Mouse (Mus musculus) c-Kit-negative CD71-positive TER-119-positive erythroid progenitor cells, embryonic 14.5 days (primary cell): ENCODE measurements around the gene Efs.

ENCODE experiments used
- DNase-seq: peaks from one replicate; pipeline ENCODE4 v3.0.0-alpha.2; 2013; ENCODE audit warnings: low read depth, low spot score

Efs gene

DNA sequence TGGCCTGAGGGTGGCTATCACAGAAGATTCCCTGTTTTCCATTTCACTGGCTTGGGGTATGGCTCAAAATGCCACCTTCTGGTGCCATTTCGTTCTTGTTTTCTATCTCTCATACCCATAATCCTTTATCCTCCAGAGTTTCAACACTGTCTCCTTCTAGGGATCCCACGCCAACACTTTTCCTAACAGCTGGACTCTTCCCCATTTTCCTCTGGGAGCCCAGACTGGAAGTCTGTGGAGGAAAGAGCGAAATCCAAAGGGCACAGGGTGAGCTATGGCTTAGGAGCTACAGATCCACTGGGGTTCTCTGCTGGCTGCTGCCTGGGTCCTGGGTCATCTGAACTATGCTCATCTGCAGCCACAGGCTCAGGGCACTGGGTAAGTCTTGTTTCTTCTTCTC, 51.8 kb downstream of the Efs start:
- no peak for DNase-seq

GRCm38 (mm10) chr14:54870861-54871260, 55.1 kb downstream of the Efs start, which contains the start of gene Homez:
Homez (minus strand) TSS chr14:54870961.
- DNase-seq: no peak

DNA sequence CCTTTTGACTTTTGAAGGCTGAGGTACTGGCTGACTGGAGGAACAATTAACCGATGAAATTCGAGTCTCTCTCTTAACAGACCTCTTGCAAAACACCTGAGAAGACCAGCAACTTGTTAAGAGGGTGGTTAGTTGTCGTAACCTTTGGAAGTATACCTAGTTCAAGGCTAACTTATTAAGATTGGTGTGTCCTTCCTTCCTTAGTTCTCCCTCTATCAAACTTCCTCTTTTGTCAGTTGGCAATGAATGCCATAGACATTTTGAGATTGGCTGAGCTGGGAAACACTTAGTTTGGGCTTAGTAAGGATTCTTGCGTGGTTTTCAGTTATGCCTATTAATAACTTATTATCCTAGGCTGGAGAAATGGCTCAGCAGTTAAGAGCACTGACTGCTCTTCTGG, 57.9 kb downstream of the Efs start:
- no peak for DNase-seq

DNA sequence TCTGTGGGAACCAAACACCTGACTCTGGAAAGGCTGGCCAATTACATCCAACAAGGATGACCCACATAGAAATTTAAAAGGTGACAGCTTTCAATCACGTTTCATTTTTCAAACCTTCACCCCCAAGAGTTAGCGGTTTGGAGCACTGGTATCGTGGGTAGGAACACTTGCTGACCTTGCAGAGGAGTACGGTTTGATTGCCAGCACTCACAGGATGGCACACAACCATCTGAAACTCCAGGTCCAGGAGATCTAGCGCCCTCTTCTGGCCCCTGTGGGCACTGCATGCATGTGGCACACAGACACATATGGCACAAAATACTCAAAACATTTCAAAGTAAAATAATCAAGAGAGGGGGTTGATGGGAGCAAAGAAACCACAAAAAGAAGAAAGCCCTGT, 59.0 kb downstream of the Efs start:
- no peak for DNase-seq
